Mouse (Mus musculus): ENCODE results near the gene Scamp2.

Gene Scamp2

GRCm38 (mm10) chr9:57627191-57627590 is 66.4 kb downstream of the Scamp2 start:
- DNase-seq (ENCODE audit: low read depth, low spot score): no peak

DNA sequence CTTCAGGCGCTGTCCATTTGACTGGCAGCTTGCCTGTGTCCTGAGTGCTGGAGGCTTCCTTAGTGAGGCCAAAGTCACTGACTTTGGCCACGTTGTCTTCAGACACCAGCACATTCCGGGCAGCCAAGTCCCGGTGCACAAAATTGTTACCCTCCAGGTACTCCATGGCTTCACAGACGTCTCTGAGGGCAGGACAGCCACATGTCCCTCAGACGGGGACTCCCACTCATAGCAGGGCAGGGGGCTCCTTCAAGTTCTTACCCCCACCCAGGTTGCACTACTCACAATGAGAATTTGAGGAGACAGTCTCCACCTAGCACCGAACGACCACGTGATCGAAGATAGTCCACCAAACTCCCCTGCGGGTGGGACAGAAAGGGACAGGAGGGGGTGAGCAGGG is 67.1 kb downstream of the Scamp2 start:
- DNase-seq (ENCODE audit: low read depth, low spot score): no peak

DNA sequence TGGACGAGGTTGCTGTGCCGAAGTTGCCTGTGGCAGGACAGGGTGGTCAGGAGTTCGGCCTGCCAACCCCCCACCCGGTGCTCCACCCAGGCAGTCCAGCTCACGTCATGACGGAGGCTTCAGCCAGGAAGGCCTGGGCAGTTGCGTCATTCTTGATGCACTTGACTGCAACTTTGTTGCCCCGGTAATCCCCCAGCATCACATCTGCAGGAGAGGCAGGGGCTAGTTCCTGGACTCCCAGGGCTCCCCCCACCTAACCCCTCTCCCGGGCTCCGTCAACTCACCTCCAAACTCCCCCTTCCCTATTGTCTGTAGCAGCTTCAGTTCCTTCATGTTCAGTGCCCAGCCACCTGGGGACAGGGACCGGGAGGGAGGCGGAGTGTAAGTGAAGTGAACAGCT is 68.0 kb downstream of the Scamp2 start:
- no peak for DNase-seq (ENCODE audit: low read depth, low spot score)

DNA sequence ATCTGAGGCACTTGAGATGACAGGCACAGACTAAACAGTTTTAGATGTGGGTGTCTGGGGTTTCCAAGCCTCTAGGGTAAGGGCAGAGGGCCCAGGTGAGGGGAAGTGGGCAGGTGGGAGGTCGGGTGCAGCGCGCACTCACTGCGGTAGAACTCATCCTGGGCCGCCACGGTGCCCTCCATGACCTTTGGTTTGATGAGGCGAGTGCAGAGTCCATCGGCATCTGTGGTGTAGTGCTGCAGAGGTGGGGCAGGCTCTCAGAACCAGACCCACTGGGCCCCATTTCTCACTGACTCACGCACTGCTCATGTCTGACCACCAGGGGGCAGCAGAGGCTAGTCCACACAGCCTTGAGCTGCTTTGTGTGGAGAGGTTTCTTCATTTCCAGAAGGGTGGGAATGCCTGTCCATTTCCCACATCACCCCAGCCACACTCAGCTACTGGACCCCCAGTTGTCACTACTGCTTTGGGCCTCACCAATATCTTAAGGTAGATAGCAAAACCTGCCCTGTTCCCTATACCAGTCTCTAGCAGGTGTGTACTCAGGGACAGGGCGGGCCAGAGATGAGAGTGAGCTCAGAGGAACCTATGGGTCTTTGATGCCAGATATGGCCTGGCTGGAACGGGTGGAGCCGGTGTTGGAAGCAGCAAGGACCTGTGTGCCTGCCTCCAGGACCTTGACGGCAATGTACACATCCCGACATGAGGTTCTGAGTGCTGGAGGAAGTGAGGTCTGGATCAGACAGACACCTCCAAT is 68.6 kb downstream of the Scamp2 start:
- peak; percentile 91 for DNase-seq (ENCODE audit: low read depth, low spot score)

- peak; percentile 83 for DNase-seq (ENCODE audit: low read depth, low spot score)
Measured at GRCm38 (mm10) chr9:57633481-57634024, 72.8 kb downstream of the Scamp2 start.

GRCm38 (mm10) chr9:57637272-57637671 is 76.5 kb downstream of the Scamp2 start:
- DNase-seq (ENCODE audit: low read depth, low spot score): no peak

DNA sequence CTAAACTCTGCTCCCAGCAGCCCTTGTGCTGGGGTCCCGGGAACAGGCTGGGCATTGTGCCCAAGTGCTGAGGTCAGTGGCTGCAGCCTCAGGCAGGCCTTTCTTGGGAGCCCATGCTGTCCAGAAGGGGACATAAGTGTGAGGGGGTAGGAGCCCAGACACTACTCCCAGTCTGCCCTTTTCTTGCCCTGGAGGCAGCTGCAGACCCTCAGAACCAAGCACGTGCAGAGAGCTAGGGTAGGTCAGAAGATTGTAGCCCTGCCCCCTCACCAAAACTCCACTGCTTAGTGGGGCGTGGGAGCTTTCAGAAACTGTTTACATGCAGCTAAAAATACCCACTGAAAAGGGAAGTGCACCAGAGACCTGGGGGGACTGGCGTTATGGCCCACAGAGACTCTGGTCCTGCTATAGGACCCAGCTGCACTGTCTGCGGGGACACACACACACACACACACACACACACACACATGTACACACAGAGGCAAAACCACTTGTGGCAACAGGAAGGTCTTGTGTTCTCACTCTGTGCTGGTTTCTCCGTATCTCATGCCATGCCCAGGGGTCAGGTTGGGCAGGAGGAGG is 77.1 kb downstream of the Scamp2 start:
- peak; percentile 46 for DNase-seq (ENCODE audit: low read depth, low spot score)
